Mouse (Mus musculus) frontal cortex, adult 2 months (tissue): ENCODE measurements around the gene Ddx27. TPM values are rescaled to one million over a fixed set of nuclear protein-coding genes. Genes with fewer than 3 reads are reported as not detected.
A peak's percentile ranks its signal among the peaks of the same experiment; 100 is the strongest.

ENCODE experiments used
- DNase-seq, 2 experiments: peaks; one replicate each; pipeline ENCODE4 v3.0.0; 2022; ENCODE audit warnings: low spot score in 1 of 2; ENCODE audit errors: extremely low spot score in 1 of 2
- polyA plus RNA-seq: library from polyadenylated mRNA; depleted of rRNA; stranded (reverse); fragments of >200 nt; gene quantifications from 2 replicates; pipeline ENCODE4 v1.2.3, GENCODE M21; 2012

Gene Ddx27
- polyA plus RNA-seq, 1 experiment, result 42.6 TPM

- no peak for DNase-seq
Observed at GRCm38 (mm10) chr2:167019396-167019795, 4.4 kb downstream of the Ddx27 start.

GRCm38 (mm10) chr2:167028553-167028952, 13.6 kb downstream of the Ddx27 start:
- no peak for DNase-seq

GRCm38 (mm10) chr2:167030507-167030906, 15.5 kb downstream of the Ddx27 start:
- no peak for DNase-seq

GRCm38 (mm10) chr2:167037710-167038109, 22.7 kb downstream of the Ddx27 start:
- DNase-seq, result no peak

GRCm38 (mm10) chr2:167038297-167038696, 23.3 kb downstream of the Ddx27 start:
- DNase-seq, result no peak

GRCm38 (mm10) chr2:167038716-167039115, 23.7 kb downstream of the Ddx27 start:
- DNase-seq, result no peak

- no peak for DNase-seq
Observed at GRCm38 (mm10) chr2:167039386-167039785, 24.4 kb downstream of the Ddx27 start.

GRCm38 (mm10) chr2:167043400-167044121, 28.6 kb downstream of the Ddx27 start:
- DNase-seq, result no peak

GRCm38 (mm10) chr2:167048223-167048622, 33.2 kb downstream of the Ddx27 start:
- no peak for DNase-seq

- DNase-seq, result no peak
Observed at GRCm38 (mm10) chr2:167048698-167049358, 33.8 kb downstream of the Ddx27 start.

- DNase-seq, result no peak
Observed at GRCm38 (mm10) chr2:167053127-167053844, 38.3 kb downstream of the Ddx27 start.

- DNase-seq, result no peak
Observed at GRCm38 (mm10) chr2:167055386-167055785, 40.4 kb downstream of the Ddx27 start.

GRCm38 (mm10) chr2:167056210-167056941, 41.4 kb downstream of the Ddx27 start:
- DNase-seq, result no peak

- no peak for DNase-seq
Observed at GRCm38 (mm10) chr2:167056942-167057323, 41.9 kb downstream of the Ddx27 start.

GRCm38 (mm10) chr2:167058201-167058600, 43.2 kb downstream of the Ddx27 start:
- no peak for DNase-seq

GRCm38 (mm10) chr2:167058814-167059387, 43.9 kb downstream of the Ddx27 start:
- DNase-seq, result no peak

GRCm38 (mm10) chr2:167059536-167059935, 44.5 kb downstream of the Ddx27 start:
- no peak for DNase-seq

GRCm38 (mm10) chr2:167059960-167060359, 45.0 kb downstream of the Ddx27 start:
- DNase-seq, result no peak

- DNase-seq, result no peak
Observed at GRCm38 (mm10) chr2:167060360-167060759, 45.4 kb downstream of the Ddx27 start.

GRCm38 (mm10) chr2:167060761-167061160, 45.8 kb downstream of the Ddx27 start:
- DNase-seq, result peak in 1 of 2 experiments; percentile 63
